Mouse (Mus musculus): ENCODE measurements around the gene Rps6ka3. TPM values are rescaled to one million over a fixed set of nuclear protein-coding genes. Genes with fewer than 3 reads are reported as not detected.

The Rps6ka3 gene
- polyA plus RNA-seq, 1 experiment from 2014 or later = 7.0 TPM

GRCm38 (mm10) chrX:159372753-159373144 lies 162.6 kb downstream of the Rps6ka3 start:
- peaks cover 5% of the 10 kb centered on the region; the same call in 1 of the 2 replicates for H3K4me1 ChIP-seq
- peak overlapping the region; percentile 90 for H3K27ac ChIP-seq (replicated peaks)
- peak overlapping the region; percentile 73 for H3K4me3 ChIP-seq
- no peak for DNase-seq (ENCODE audit: low spot score)
- no peaks in the 10 kb centered on the region for H3K9me3 ChIP-seq
- H3K27me3 ChIP-seq (replicated peaks; ENCODE audit: low read depth, poor library complexity, severe bottlenecking) = peaks cover 30% of the 10 kb centered on the region
- WGBS = 15% methylated on average over 9 of the region's 9 CpGs
- H3K36me3 ChIP-seq (replicated peaks) = peaks cover 26% of the 10 kb centered on the region

- peaks cover 61% of the 10 kb centered on the region for H3K36me3 ChIP-seq (replicated peaks)
- no peak overlapping the region for H3K27ac ChIP-seq (replicated peaks)
- no peaks in the 10 kb centered on the region for H3K4me1 ChIP-seq
- H3K4me3 ChIP-seq = no peak overlapping the region
- WGBS = 88% methylated on average over 9 of the region's 9 CpGs
- DNase-seq (ENCODE audit: low spot score) = no peak
- H3K27me3 ChIP-seq (replicated peaks; ENCODE audit: low read depth, poor library complexity, severe bottlenecking) = 0 out of 2 replicates have a peak, but pooled peaks cover 2% of the 10 kb centered on the region
- no peaks in the 10 kb centered on the region for H3K9me3 ChIP-seq
These were observed 177.0 kb downstream of the Rps6ka3 start for GRCm38 (mm10) chrX:159387105-159387504.

- H3K9me3 ChIP-seq = no peaks in the 10 kb centered on the region
- H3K27me3 ChIP-seq (replicated peaks; ENCODE audit: low read depth, poor library complexity, severe bottlenecking) = 0 out of 2 replicates have a peak, but pooled peaks cover 3% of the 10 kb centered on the region
- DNase-seq (ENCODE audit: low spot score) = no peak
- no peak overlapping the region for H3K27ac ChIP-seq (replicated peaks)
- no peak overlapping the region for H3K4me3 ChIP-seq
- peaks cover 47% of the 10 kb centered on the region for H3K36me3 ChIP-seq (replicated peaks)
- H3K4me1 ChIP-seq = no peaks in the 10 kb centered on the region
These were observed 178.8 kb downstream of the Rps6ka3 start for GRCm38 (mm10) chrX:159388953-159389352.

- H3K36me3 ChIP-seq (replicated peaks) = peaks cover 32% of the 10 kb centered on the region
- no peaks in the 10 kb centered on the region for H3K9me3 ChIP-seq
- H3K27ac ChIP-seq (replicated peaks) = no peak overlapping the region
- H3K4me1 ChIP-seq = no peaks in the 10 kb centered on the region
- H3K4me3 ChIP-seq = no peak overlapping the region
- 0 out of 2 replicates have a peak, but pooled peaks cover 3% of the 10 kb centered on the region for H3K27me3 ChIP-seq (replicated peaks; ENCODE audit: low read depth, poor library complexity, severe bottlenecking)
- DNase-seq (ENCODE audit: low spot score) = no peak
- WGBS = 81% methylated on average over 6 of the region's 6 CpGs
These were observed 180.3 kb downstream of the Rps6ka3 start for GRCm38 (mm10) chrX:159390347-159390962.

- H3K27me3 ChIP-seq (replicated peaks; ENCODE audit: low read depth, poor library complexity, severe bottlenecking) = 0 out of 2 replicates have a peak, but pooled peaks cover 3% of the 10 kb centered on the region
- H3K36me3 ChIP-seq (replicated peaks) = peaks cover 24% of the 10 kb centered on the region
- no peak for DNase-seq (ENCODE audit: low spot score)
- no peaks in the 10 kb centered on the region for H3K9me3 ChIP-seq
- H3K4me3 ChIP-seq = no peak overlapping the region
- no peak overlapping the region for H3K27ac ChIP-seq (replicated peaks)
- no peaks in the 10 kb centered on the region for H3K4me1 ChIP-seq
- 77% methylated on average over 3 of the region's 3 CpGs for WGBS
These were observed 181.1 kb downstream of the Rps6ka3 start for GRCm38 (mm10) chrX:159391239-159391638.

- no peaks in the 10 kb centered on the region for H3K36me3 ChIP-seq (replicated peaks)
- no peaks in the 10 kb centered on the region for H3K4me1 ChIP-seq
- no peaks in the 10 kb centered on the region for H3K9me3 ChIP-seq
- no peak overlapping the region for H3K27ac ChIP-seq (replicated peaks)
- 27% methylated on average over 4 of the region's 4 CpGs for WGBS
- peaks cover 14% of the 10 kb centered on the region for H3K27me3 ChIP-seq (replicated peaks; ENCODE audit: low read depth, poor library complexity, severe bottlenecking)
- no peak for DNase-seq (ENCODE audit: low spot score)
- no peak overlapping the region for H3K4me3 ChIP-seq
These were observed 199.1 kb downstream of the Rps6ka3 start for GRCm38 (mm10) chrX:159409253-159409652.

GRCm38 (mm10) chrX:159414130-159414828 lies 204.2 kb downstream of the Rps6ka3 start, which contains the start of gene Map7d2:
Gene Map7d2, plus strand, starts transcription at chrX:159414572.
- peaks cover 51% of the 10 kb centered on the region for H3K27me3 ChIP-seq (replicated peaks; ENCODE audit: low read depth, poor library complexity, severe bottlenecking)
- H3K4me3 ChIP-seq = peak within 1 kb of the TSS; percentile 70
- no peaks in the 10 kb centered on the region for H3K36me3 ChIP-seq (replicated peaks)
- no peaks in the 10 kb centered on the region for H3K4me1 ChIP-seq
- DNase-seq (ENCODE audit: low spot score) = peak; percentile 64
- peaks cover 5% of the 10 kb centered on the region; the same call in 1 of the 2 replicates for H3K9me3 ChIP-seq
- H3K27ac ChIP-seq (replicated peaks) = no peak within 1 kb of the TSS; the same call in 1 of the 2 replicates
- 28% methylated on average over 72 of the region's 83 CpGs for WGBS

- Histone ChIP-seq H3K9me3 (peaks cover 5% of the 10 kb centered on the region; the same call in 1 of the 2 replicates), H3K27me3 (replicated peaks; ENCODE audit: low read depth, poor library complexity, severe bottlenecking) (peaks cover 51% of the 10 kb centered on the region), H3K36me3 (replicated peaks) (no peaks in the 10 kb centered on the region), H3K4me1 (no peaks in the 10 kb centered on the region), H3K27ac (replicated peaks) (no peak overlapping the region; the same call in 1 of the 2 replicates), H3K4me3 (peak overlapping the region; percentile 70)
- peak; percentile 17 for DNase-seq (ENCODE audit: low spot score)
- 19% methylated on average over 65 of the region's 65 CpGs for WGBS
These were observed 204.9 kb downstream of the Rps6ka3 start for GRCm38 (mm10) chrX:159414829-159415673.

Other genes with a start within 250 kb of the Rps6ka3 start
- 151 and 157 TPM in 2 replicates for gene Eif1ax, start 161.9 kb downstream of the Rps6ka3 start, polyA plus RNA-seq (2016; fragmentation: Nextera tagmentation; extraction: Ambion mirVana)
- 6.6 and 6.8 TPM in 2 replicates for gene Map7d2, start 204.3 kb downstream of the Rps6ka3 start, polyA plus RNA-seq (2016; fragmentation: Nextera tagmentation; extraction: Ambion mirVana)